Mouse (Mus musculus): ENCODE data around the gene Mtm1.

The Mtm1 gene

GRCm38 (mm10) chrX:71210467-71210866 is at the start of gene Mtm1:
Mtm1 (plus strand) TSS chrX:71210767.
- DNase-seq, result no peak

GRCm38 (mm10) chrX:71181526-71181925 is 29.0 kb upstream of the Mtm1 start:
- DNase-seq, result no peak

- DNase-seq, result peak; percentile 65 to 76
Measured at GRCm38 (mm10) chrX:71183671-71184070, 26.9 kb upstream of the Mtm1 start.

GRCm38 (mm10) chrX:71186396-71186795 is 24.2 kb upstream of the Mtm1 start:
- peak in 1 of 2 experiments; percentile 16 for DNase-seq

GRCm38 (mm10) chrX:71204776-71205175 is 5.8 kb upstream of the Mtm1 start:
- DNase-seq, result no peak

- DNase-seq, result no peak
Measured at GRCm38 (mm10) chrX:71205821-71206542, 4.6 kb upstream of the Mtm1 start.

GRCm38 (mm10) chrX:71206595-71206994 is 4.0 kb upstream of the Mtm1 start:
- DNase-seq, result no peak

GRCm38 (mm10) chrX:71212911-71213310 is 2.3 kb downstream of the Mtm1 start:
- no peak for DNase-seq

GRCm38 (mm10) chrX:71214441-71215112 is 4.0 kb downstream of the Mtm1 start:
- peak; percentile 86 to 90 for DNase-seq

GRCm38 (mm10) chrX:71215113-71215708 is 4.6 kb downstream of the Mtm1 start:
- DNase-seq, result no peak

- DNase-seq, result no peak
Measured at GRCm38 (mm10) chrX:71216879-71217278, 6.3 kb downstream of the Mtm1 start.

GRCm38 (mm10) chrX:71218853-71219252 is 8.3 kb downstream of the Mtm1 start:
- no peak for DNase-seq

GRCm38 (mm10) chrX:71220896-71221295 is 10.3 kb downstream of the Mtm1 start:
- peak; percentile 14 to 39 for DNase-seq

GRCm38 (mm10) chrX:71222648-71223408 is 12.3 kb downstream of the Mtm1 start:
- peak in 1 of 2 experiments; percentile 10 for DNase-seq

GRCm38 (mm10) chrX:71226881-71227280 is 16.3 kb downstream of the Mtm1 start:
- DNase-seq, result no peak

- no peak for DNase-seq
Measured at GRCm38 (mm10) chrX:71228200-71228599, 17.6 kb downstream of the Mtm1 start.

- DNase-seq, result no peak
Measured at GRCm38 (mm10) chrX:71230847-71231246, 20.3 kb downstream of the Mtm1 start.

GRCm38 (mm10) chrX:71256422-71256821 is 45.9 kb downstream of the Mtm1 start:
- DNase-seq, result no peak

- DNase-seq, result no peak
Measured at GRCm38 (mm10) chrX:71260857-71261256, 50.3 kb downstream of the Mtm1 start.

- no peak for DNase-seq
Measured at GRCm38 (mm10) chrX:71264316-71264715, 53.7 kb downstream of the Mtm1 start.

- DNase-seq, result peak in 1 of 2 experiments; percentile 2
Measured at GRCm38 (mm10) chrX:71268972-71269371, 58.4 kb downstream of the Mtm1 start.

- DNase-seq, result no peak
Measured at GRCm38 (mm10) chrX:71274150-71274549, 63.6 kb downstream of the Mtm1 start.

GRCm38 (mm10) chrX:71285473-71285872 is 74.9 kb downstream of the Mtm1 start:
- no peak for DNase-seq

Data from cerebellum, postnatal 10 days (tissue).